Mouse (Mus musculus) midbrain, embryonic 12.5 days (tissue): ENCODE measurements at regions not wholly inside any gene's neighbourhood (a gene's known extent, or its start where the extent isn't known, plus 50 kb on each side); places are given as distances from the start of the nearest gene placed in this dataset.

Source experiments
- ATAC-seq: fragments of 200-750 bp; cut with Nextera tagmentation; 2 replicates; pipeline ENCODE4 v1.8.0; 2017; ENCODE audit warnings: low read depth, moderate TSS enrichment, moderate library complexity; ENCODE audit not compliant: low FRiP score
- H3K27ac ChIP-seq: fragments of 300-500 bp; sonication (generic); replicated peaks from 2 replicates; pipeline ENCODE4 v1.5.1; 2016; ENCODE audit warnings: mild to moderate bottlenecking
- H3K27me3 ChIP-seq: fragments of 300-500 bp; sonication (generic); 2 replicates; pipeline ENCODE4 v1.6.1; 2016; ENCODE audit warnings: mild to moderate bottlenecking
- H3K36me3 ChIP-seq: fragments of 300-500 bp; sonication (generic); 2 replicates; pipeline ENCODE4 v1.6.1; 2016
- H3K4me1 ChIP-seq: fragments of 300-500 bp; sonication (generic); 2 replicates; pipeline ENCODE4 v1.6.1; 2016
- H3K4me2 ChIP-seq: fragments of 300-500 bp; sonication (generic); replicated peaks from 2 replicates; pipeline ENCODE4 v1.6.1; 2016; ENCODE audit warnings: mild to moderate bottlenecking, moderate library complexity
- H3K4me3 ChIP-seq: fragments of 300-500 bp; sonication (generic); 2 replicates; pipeline ENCODE4 v1.5.1; 2016; ENCODE audit warnings: mild to moderate bottlenecking
- H3K9ac ChIP-seq: fragments of 300-500 bp; sonication (generic); replicated peaks from 2 replicates; pipeline ENCODE4 v1.6.1; 2016; ENCODE audit warnings: mild to moderate bottlenecking, moderate library complexity
- H3K9me3 ChIP-seq: fragments of 300-500 bp; sonication (generic); 2 replicates; pipeline ENCODE4 v1.6.1; 2016; ENCODE audit warnings: mild to moderate bottlenecking
- WGBS: fragments of 180-500 bp; shearing (Covaris S2); methylation state at CpG from one replicate; pipeline ENCODE4 v1.1.7; 2016; 5-methylcytosine and 5-hydroxymethylcytosine counted together

DNA sequence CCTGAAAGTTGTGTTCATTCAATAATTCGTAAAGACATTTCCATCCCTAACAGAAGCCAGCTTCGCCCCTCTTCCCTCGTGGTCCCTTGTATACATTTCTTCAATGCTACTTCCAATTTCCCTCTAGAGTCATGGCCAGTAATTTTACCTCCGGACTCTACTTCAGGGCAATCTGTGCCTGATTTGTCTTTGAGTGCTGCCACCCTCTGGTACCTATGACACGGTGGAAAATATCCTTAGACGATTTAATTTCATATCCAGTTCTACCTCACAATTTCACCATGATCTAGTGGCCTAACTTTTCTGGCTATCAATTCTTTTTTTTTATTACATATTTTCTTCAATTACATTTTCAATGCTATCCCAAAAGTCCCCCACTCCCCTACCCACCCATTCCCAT, 49.9 kb upstream of the Adamts3 start:
- ATAC-seq: no peak
- Histone ChIP-seq H3K27me3 (no peaks in the 10 kb centered on the region), H3K4me2 (no peak overlapping the region), H3K27ac (no peak overlapping the region), H3K4me3 (no peak overlapping the region), H3K36me3 (no peaks in the 10 kb centered on the region), H3K9ac (no peak overlapping the region), H3K4me1 (no peaks in the 10 kb centered on the region), H3K9me3 (no peaks in the 10 kb centered on the region)
- 84% methylated on average over 6 of the region's 6 CpGs for WGBS
